Mouse (Mus musculus) cerebellum, postnatal 14 days (tissue): ENCODE measurements around the gene Acyp2.
"Not testable (repeated sequence)": the region's sequence is repeated elsewhere in the genome, so short reads cannot be mapped to it uniquely, and the experiment has no call there.

ENCODE experiments used
- DNase-seq, 2 experiments: peaks; one replicate each; pipeline ENCODE4 v3.0.0; 2021; ENCODE audit warnings: mixed read lengths in 2 of 2

Acyp2 gene

GRCm38 (mm10) chr11:30649001-30649637, at the start of gene Acyp2:
Gene Acyp2, minus strand, starts transcription at chr11:30649587.
- DNase-seq: peak; percentile 87 to 90

- no peak for DNase-seq
Measured at GRCm38 (mm10) chr11:30689421-30689820, 40.0 kb upstream of the Acyp2 start.

GRCm38 (mm10) chr11:30676086-30676485, 26.7 kb upstream of the Acyp2 start:
- peak; percentile 53 to 61 for DNase-seq

- DNase-seq: no peak
Measured at GRCm38 (mm10) chr11:30672719-30673118, 23.3 kb upstream of the Acyp2 start.

- DNase-seq: no peak
Measured at GRCm38 (mm10) chr11:30663001-30663400, 13.6 kb upstream of the Acyp2 start.

- DNase-seq: no peak
Measured at GRCm38 (mm10) chr11:30662591-30662990, 13.2 kb upstream of the Acyp2 start.

GRCm38 (mm10) chr11:30657069-30657468, 7.7 kb upstream of the Acyp2 start:
- peak; percentile 62 to 71 for DNase-seq

- no peak for DNase-seq
Measured at GRCm38 (mm10) chr11:30656060-30656459, 6.7 kb upstream of the Acyp2 start.

GRCm38 (mm10) chr11:30650416-30650815, 1.0 kb upstream of the Acyp2 start:
- peak in 1 of 2 experiments; percentile 10 for DNase-seq

- no peak for DNase-seq
Measured at GRCm38 (mm10) chr11:30635674-30636073, 13.7 kb downstream of the Acyp2 start.

- DNase-seq: no peak
Measured at GRCm38 (mm10) chr11:30630514-30630913, 18.9 kb downstream of the Acyp2 start.

- DNase-seq: no peak
Measured at GRCm38 (mm10) chr11:30623218-30623617, 26.2 kb downstream of the Acyp2 start.

- not testable (repeated sequence) for DNase-seq
Measured at GRCm38 (mm10) chr11:30621386-30622363, 27.7 kb downstream of the Acyp2 start.

- DNase-seq: peak; percentile 13 to 18
Measured at GRCm38 (mm10) chr11:30618235-30618634, 31.2 kb downstream of the Acyp2 start.

- no peak for DNase-seq
Measured at GRCm38 (mm10) chr11:30617571-30618097, 31.8 kb downstream of the Acyp2 start.

GRCm38 (mm10) chr11:30615977-30616376, 33.4 kb downstream of the Acyp2 start:
- DNase-seq: no peak

GRCm38 (mm10) chr11:30613916-30614546, 35.4 kb downstream of the Acyp2 start:
- no peak for DNase-seq

- DNase-seq: no peak
Measured at GRCm38 (mm10) chr11:30612699-30613098, 36.7 kb downstream of the Acyp2 start.

GRCm38 (mm10) chr11:30609247-30609646, 40.1 kb downstream of the Acyp2 start:
- no peak for DNase-seq

GRCm38 (mm10) chr11:30607587-30608518, 41.5 kb downstream of the Acyp2 start:
- DNase-seq: no peak

GRCm38 (mm10) chr11:30597259-30597658, 52.1 kb downstream of the Acyp2 start:
- no peak for DNase-seq

- DNase-seq: no peak
Measured at GRCm38 (mm10) chr11:30580008-30580407, 69.4 kb downstream of the Acyp2 start.
